Mouse (Mus musculus): ENCODE data around the gene Slc10a7. TPM values are rescaled to one million over a fixed set of nuclear protein-coding genes. Genes with fewer than 3 reads are reported as not detected.

The Slc10a7 gene
- polyA plus RNA-seq, 1 experiment from 2014 or later = 11.2 TPM

GRCm38 (mm10) chr8:78656700-78657370 lies 147.7 kb downstream of the Slc10a7 start:
- H3K36me3 ChIP-seq (replicated peaks) = no peaks in the 10 kb centered on the region
- H3K4me2 ChIP-seq = no peak overlapping the region
- no peaks in the 10 kb centered on the region for H3K27me3 ChIP-seq
- no peak overlapping the region for H3K9ac ChIP-seq
- no peak overlapping the region for H3K27ac ChIP-seq
- no peak for ATAC-seq (ENCODE audit: low FRiP score)
- 90% methylated on average over 10 of the region's 10 CpGs for WGBS
- no peak overlapping the region for H3K4me3 ChIP-seq (replicated peaks)
- 0 out of 2 replicates have a peak, but pooled peaks cover 2% of the 10 kb centered on the region for H3K4me1 ChIP-seq
- no peaks in the 10 kb centered on the region for H3K9me3 ChIP-seq

- no peak overlapping the region for H3K9ac ChIP-seq
- no peaks in the 10 kb centered on the region for H3K27me3 ChIP-seq
- no peak for ATAC-seq (ENCODE audit: low FRiP score)
- no peaks in the 10 kb centered on the region for H3K36me3 ChIP-seq (replicated peaks)
- H3K4me3 ChIP-seq (replicated peaks) = no peak overlapping the region
- H3K4me2 ChIP-seq = no peak overlapping the region
- H3K27ac ChIP-seq = no peak overlapping the region
- WGBS = 76% methylated on average over 5 of the region's 5 CpGs
- H3K9me3 ChIP-seq = no peaks in the 10 kb centered on the region
- peaks cover 8% of the 10 kb centered on the region; the same call in 1 of the 2 replicates for H3K4me1 ChIP-seq
Observed at GRCm38 (mm10) chr8:78658172-78658571, 149.0 kb downstream of the Slc10a7 start.

DNA sequence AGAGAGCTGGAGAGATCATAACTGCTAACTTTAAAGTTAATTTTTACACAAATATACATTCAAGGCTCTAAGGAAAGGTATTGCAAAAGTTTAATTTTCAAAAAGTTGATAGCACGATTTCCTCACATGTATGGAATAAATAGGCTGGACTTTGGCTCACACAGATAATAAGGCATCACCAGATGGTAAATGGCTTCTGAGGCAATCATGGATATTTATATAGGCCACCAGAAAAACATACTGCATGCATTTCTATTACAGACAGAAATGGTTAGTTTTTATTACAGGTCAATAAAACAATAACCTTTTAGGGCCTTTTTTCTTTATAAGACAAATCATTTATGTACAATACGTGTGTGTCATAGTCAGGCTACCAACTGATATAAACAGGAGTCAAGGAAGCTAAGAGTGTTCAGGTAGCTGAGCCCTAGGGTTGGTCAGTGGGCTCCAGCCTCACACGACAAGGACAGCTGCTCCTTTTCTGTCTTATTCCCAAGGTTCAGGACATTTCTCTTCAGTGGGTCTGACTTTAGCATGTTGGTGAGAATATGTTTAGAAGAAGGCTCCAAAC lies 150.6 kb downstream of the Slc10a7 start:
- Histone ChIP-seq H3K27me3 (no peaks in the 10 kb centered on the region), H3K36me3 (replicated peaks) (no peaks in the 10 kb centered on the region), H3K4me3 (replicated peaks) (no peak overlapping the region), H3K4me1 (peaks cover 8% of the 10 kb centered on the region; the same call in 1 of the 2 replicates), H3K9me3 (no peaks in the 10 kb centered on the region), H3K27ac (no peak overlapping the region), H3K9ac (no peak overlapping the region), H3K4me2 (no peak overlapping the region)
- ATAC-seq (ENCODE audit: low FRiP score) = no peak
- 92% methylated on average over 3 of the region's 3 CpGs for WGBS

DNA sequence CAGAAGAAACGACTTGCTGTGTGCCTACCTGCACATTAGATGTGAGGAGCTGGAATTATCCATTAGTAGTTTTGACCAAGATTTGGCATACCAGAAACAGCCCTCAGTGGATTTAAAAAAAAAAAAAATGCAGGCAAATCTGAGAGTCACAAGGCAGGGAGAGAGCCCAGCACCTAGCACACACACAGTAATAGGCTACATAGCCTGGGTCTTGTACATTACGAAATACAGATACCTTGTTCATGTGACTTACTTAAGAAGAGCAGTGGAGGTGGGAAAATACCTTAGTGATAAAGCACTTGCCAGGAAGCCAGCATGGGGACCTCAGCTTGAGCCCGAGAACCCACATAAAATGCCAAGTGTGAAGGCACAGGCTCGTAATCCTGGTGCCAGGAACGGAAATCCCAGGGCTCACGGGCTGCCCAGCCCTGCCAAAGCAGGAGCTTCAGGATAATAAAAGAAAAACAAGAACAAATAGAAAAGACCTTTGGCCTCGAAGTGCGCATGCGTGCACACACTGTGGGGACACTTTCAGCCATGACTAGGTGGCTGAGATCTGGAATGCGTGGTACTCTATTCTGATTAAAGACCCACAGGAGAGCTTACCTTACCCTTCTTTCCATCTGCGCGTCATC lies 155.3 kb downstream of the Slc10a7 start:
- WGBS = 94% methylated on average over 12 of the region's 12 CpGs

GRCm38 (mm10) chr8:78667399-78667798 lies 158.3 kb downstream of the Slc10a7 start:
- Histone ChIP-seq H3K4me3 (replicated peaks) (no peak overlapping the region), H3K9me3 (no peaks in the 10 kb centered on the region), H3K27me3 (no peaks in the 10 kb centered on the region), H3K4me2 (no peak overlapping the region), H3K4me1 (peaks cover 4% of the 10 kb centered on the region; the same call in 1 of the 2 replicates), H3K27ac (no peak overlapping the region), H3K9ac (no peak overlapping the region), H3K36me3 (replicated peaks) (no peaks in the 10 kb centered on the region)
- ATAC-seq (ENCODE audit: low FRiP score) = no peak
- WGBS = 92% methylated on average over 5 of the region's 5 CpGs

More for the DNA sequence above, 155.3 kb downstream of the Slc10a7 start:
- Histone ChIP-seq H3K27ac (no peak overlapping the region), H3K9me3 (no peaks in the 10 kb centered on the region), H3K4me3 (replicated peaks) (no peak overlapping the region), H3K4me2 (no peak overlapping the region), H3K27me3 (no peaks in the 10 kb centered on the region), H3K4me1 (peaks cover 6% of the 10 kb centered on the region; the same call in 1 of the 2 replicates), H3K9ac (no peak overlapping the region), H3K36me3 (replicated peaks) (no peaks in the 10 kb centered on the region)
- no peak for ATAC-seq (ENCODE audit: low FRiP score)

- ATAC-seq (ENCODE audit: low FRiP score) = no peak
- H3K27ac ChIP-seq = no peak overlapping the region
- no peaks in the 10 kb centered on the region for H3K9me3 ChIP-seq
- no peaks in the 10 kb centered on the region for H3K27me3 ChIP-seq
- no peaks in the 10 kb centered on the region for H3K36me3 ChIP-seq (replicated peaks)
- 96% methylated on average over 5 of the region's 5 CpGs for WGBS
- no peak overlapping the region for H3K9ac ChIP-seq
- no peak overlapping the region for H3K4me3 ChIP-seq (replicated peaks)
- no peaks in the 10 kb centered on the region for H3K4me1 ChIP-seq
- H3K4me2 ChIP-seq = no peak overlapping the region
Observed at GRCm38 (mm10) chr8:78668206-78668605, 159.1 kb downstream of the Slc10a7 start.

- H3K4me3 ChIP-seq (replicated peaks) = no peak overlapping the region
- no peak overlapping the region for H3K27ac ChIP-seq
- no peaks in the 10 kb centered on the region for H3K27me3 ChIP-seq
- H3K9ac ChIP-seq = no peak overlapping the region
- 92% methylated on average over 7 of the region's 7 CpGs for WGBS
- no peaks in the 10 kb centered on the region for H3K4me1 ChIP-seq
- ATAC-seq (ENCODE audit: low FRiP score) = no peak
- H3K4me2 ChIP-seq = no peak overlapping the region
- no peaks in the 10 kb centered on the region for H3K9me3 ChIP-seq
- no peaks in the 10 kb centered on the region for H3K36me3 ChIP-seq (replicated peaks)
Observed at GRCm38 (mm10) chr8:78670241-78670640, 161.1 kb downstream of the Slc10a7 start.

- WGBS = 87% methylated on average over 10 of the region's 10 CpGs
- Histone ChIP-seq H3K9ac (no peak overlapping the region), H3K4me3 (replicated peaks) (no peak overlapping the region), H3K36me3 (replicated peaks) (peaks cover 4% of the 10 kb centered on the region; the same call in 1 of the 2 replicates), H3K4me1 (no peaks in the 10 kb centered on the region), H3K9me3 (no peaks in the 10 kb centered on the region), H3K4me2 (no peak overlapping the region), H3K27me3 (no peaks in the 10 kb centered on the region), H3K27ac (no peak overlapping the region)
- no peak for ATAC-seq (ENCODE audit: low FRiP score)
Observed at GRCm38 (mm10) chr8:78678541-78679219, 169.5 kb downstream of the Slc10a7 start.

DNA sequence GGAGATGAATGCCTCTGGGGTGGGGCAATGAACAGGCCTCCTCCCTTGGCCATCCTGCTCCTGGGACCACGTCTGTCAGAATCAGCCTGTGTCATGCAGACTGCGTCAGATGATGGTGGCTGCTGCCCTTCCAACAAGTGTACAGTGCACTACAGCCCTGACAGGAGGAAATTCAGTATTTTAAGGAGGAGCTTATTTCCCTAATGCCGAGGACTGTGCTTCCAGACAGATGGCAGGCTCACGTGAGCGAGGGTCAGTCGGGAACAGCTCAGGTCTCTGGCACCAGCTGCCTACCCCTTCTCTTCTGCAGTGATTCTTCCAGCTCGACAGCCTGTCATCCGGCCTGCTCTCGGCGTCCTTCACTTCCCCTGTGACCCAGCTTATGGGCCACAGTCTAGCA lies 181.6 kb downstream of the Slc10a7 start:
- Histone ChIP-seq H3K36me3 (replicated peaks) (no peaks in the 10 kb centered on the region), H3K27me3 (no peaks in the 10 kb centered on the region), H3K9ac (no peak overlapping the region), H3K9me3 (no peaks in the 10 kb centered on the region), H3K4me2 (no peak overlapping the region), H3K4me3 (replicated peaks) (no peak overlapping the region), H3K27ac (no peak overlapping the region), H3K4me1 (peaks cover 16% of the 10 kb centered on the region)
- WGBS = 51% methylated on average over 10 of the region's 10 CpGs
- ATAC-seq (ENCODE audit: low FRiP score) = peak; percentile 74

DNA sequence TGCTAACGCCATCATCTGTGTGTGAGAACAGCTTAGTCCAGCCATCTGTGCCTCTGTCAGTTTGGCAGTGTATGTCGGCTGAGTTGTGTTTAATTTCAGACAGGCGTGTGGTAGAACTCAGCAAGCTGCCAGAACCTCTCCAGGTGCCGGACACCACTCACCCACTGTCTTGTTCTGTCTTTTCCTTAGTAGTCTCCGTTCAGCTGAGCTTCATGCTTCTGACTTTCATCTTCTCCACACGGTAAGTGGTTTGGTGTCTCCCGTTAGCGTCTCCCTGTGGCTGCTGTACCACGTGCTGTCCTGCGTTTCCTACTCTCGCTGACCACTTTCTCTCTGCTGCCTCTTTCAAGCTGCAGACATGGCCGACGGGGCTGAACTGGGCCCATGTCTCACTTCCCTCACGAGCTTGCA lies 189.2 kb downstream of the Slc10a7 start:
- Histone ChIP-seq H3K4me2 (no peak overlapping the region), H3K36me3 (replicated peaks) (peaks cover 29% of the 10 kb centered on the region), H3K27ac (no peak overlapping the region), H3K9ac (no peak overlapping the region), H3K4me1 (peaks cover 8% of the 10 kb centered on the region), H3K27me3 (no peaks in the 10 kb centered on the region), H3K9me3 (no peaks in the 10 kb centered on the region), H3K4me3 (replicated peaks) (no peak overlapping the region)
- WGBS = 96% methylated on average over 14 of the region's 14 CpGs
- no peak for ATAC-seq (ENCODE audit: low FRiP score)

GRCm38 (mm10) chr8:78703068-78703820 lies 194.1 kb downstream of the Slc10a7 start:
- Histone ChIP-seq H3K27ac (no peak overlapping the region; the same call in 1 of the 2 replicates), H3K27me3 (no peaks in the 10 kb centered on the region), H3K9ac (no peak overlapping the region), H3K4me2 (no peak overlapping the region), H3K4me1 (peaks cover 15% of the 10 kb centered on the region), H3K36me3 (replicated peaks) (peaks cover 16% of the 10 kb centered on the region; the same call in 1 of the 2 replicates), H3K4me3 (replicated peaks) (no peak overlapping the region), H3K9me3 (no peaks in the 10 kb centered on the region)
- WGBS = 52% methylated on average over 11 of the region's 11 CpGs
- ATAC-seq (ENCODE audit: low FRiP score) = 0 out of 2 replicates have a peak, but pooled peaks have one; percentile 44

DNA sequence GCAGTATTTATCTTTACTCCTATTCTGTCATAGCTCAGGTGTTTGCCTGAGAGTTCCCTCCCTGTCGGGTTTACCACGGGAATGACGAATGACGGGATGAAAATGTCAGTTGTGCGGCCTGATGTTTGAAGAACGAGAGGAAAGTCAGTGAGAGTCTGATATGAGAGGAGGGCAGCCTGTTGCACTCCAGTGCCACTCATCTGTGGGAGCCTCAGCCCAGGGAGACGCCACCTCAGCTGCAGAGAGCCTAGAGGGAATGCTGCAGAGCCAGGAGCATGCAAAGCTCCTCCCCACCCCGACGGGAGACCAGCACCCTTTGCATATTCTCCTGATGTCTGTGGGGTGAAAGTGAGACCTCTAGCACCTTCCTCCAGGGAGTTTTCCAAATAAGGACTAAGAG lies 196.8 kb downstream of the Slc10a7 start:
- Histone ChIP-seq H3K27ac (no peak overlapping the region), H3K4me3 (replicated peaks) (no peak overlapping the region), H3K36me3 (replicated peaks) (peaks cover 8% of the 10 kb centered on the region; the same call in 1 of the 2 replicates), H3K9ac (no peak overlapping the region), H3K4me1 (peaks cover 15% of the 10 kb centered on the region), H3K9me3 (no peaks in the 10 kb centered on the region), H3K27me3 (no peaks in the 10 kb centered on the region), H3K4me2 (no peak overlapping the region)
- ATAC-seq (ENCODE audit: low FRiP score) = no peak
- 72% methylated on average over 9 of the region's 9 CpGs for WGBS
